8 mouse cellular contexts compared by ENCODE assay signal in genomic region chr7:118597201-118597600, GRCm38 (mm10). TPM values are rescaled to one million over a fixed set of nuclear protein-coding genes. Genes with fewer than 3 reads are reported as not detected.
A peak's percentile ranks its signal among the peaks of the same experiment; 100 is the strongest.
DNase-seq lines count a peak whose midpoint lies in the region; ATAC-seq lines count a peak whose summit lies in the region.

Gene Tmc5, plus strand, starts transcription at chr7:118597297.

- no peaks in the 10 kb centered on the region for H3K9me3 ChIP-seq in hindbrain, embryonic 16.5 days (ENCODE audit: control insufficient read depth, low read length)

- DNase-seq in adrenal gland, postnatal 14 days = peak; percentile 30
- DNase-seq in adrenal gland, adult 8-10 months = no peak
- peak; percentile 29 for DNase-seq in neural tube, embryonic 10.5 days (ENCODE audit: extremely low spot score, low spot score)
- no peak for DNase-seq in natural killer cell, adult 2 months (ENCODE audit: low spot score in 2 of 2)
- no peak for DNase-seq in left cerebral cortex, adult 18-20 months (ENCODE audit: low spot score in 2 of 2)
- no peak for DNase-seq in cerebellum, adult 11 months

- peak within 1 kb of the TSS; percentile 46 for H3K9ac ChIP-seq in hindbrain, embryonic 16.5 days (ENCODE audit: low read depth, low read length)

- peak within 1 kb of the TSS; percentile 58 for H3K4me2 ChIP-seq in hindbrain, embryonic 16.5 days (ENCODE audit: low read length)

- peaks cover 22% of the 10 kb centered on the region for H3K4me1 ChIP-seq in hindbrain, embryonic 16.5 days (ENCODE audit: control insufficient read depth, insufficient read depth, low read depth, low read length)

- peak within 1 kb of the TSS; percentile 32 for H3K4me3 ChIP-seq in hindbrain, embryonic 16.5 days (ENCODE audit: low read length)

- ATAC-seq in common myeloid progenitor, adult 5-6 weeks (replicated peaks; ENCODE audit: low read depth, poor library complexity, severe bottlenecking) = 0 out of 2 replicates have a peak, but pooled peaks have one; percentile 3
- no peak for ATAC-seq in hindbrain, embryonic 16.5 days

- no peak within 1 kb of the TSS for H3K27ac ChIP-seq in hindbrain, embryonic 16.5 days (ENCODE audit: low read depth, low read length)

- peaks cover 5% of the 10 kb centered on the region for H3K27me3 ChIP-seq in hindbrain, embryonic 16.5 days (replicated peaks; ENCODE audit: control insufficient read depth, insufficient read depth, low read length)

- 3% methylated on average over 23 of the region's 23 CpGs for WGBS in hindbrain, embryonic 16.5 days

- H3K36me3 ChIP-seq in hindbrain, embryonic 16.5 days (ENCODE audit: control insufficient read depth, insufficient read depth, low read length) = no peaks in the 10 kb centered on the region

RNA-seq across cellular contexts. Expression of gene Tmc5, which starts in this region (rescaled TPM):
- 0.41 and 0.56 TPM in 2 replicates for total RNA-seq in adrenal gland, postnatal 14 days (2021)
- total RNA-seq in adrenal gland, adult 8-10 months (2022) = under 1 TPM in 1 of 4 experiments, not detected in 3; 0.13 TPM
- total RNA-seq in common myeloid progenitor, adult 5-6 weeks (2017) = not detected in 2 replicates
- 0.21 and 0.24 TPM in 2 replicates for polyA plus RNA-seq in hindbrain, embryonic 16.5 days (2015; fragmentation: Nextera tagmentation; extraction: Ambion mirVana)
- under 1 TPM; 0.28 to 0.30 TPM for total RNA-seq in left cerebral cortex, adult 18-20 months (2021)

Comparison
In these comparisons a context has a peak if more than half of its experiments do, and no peak if none do; other contexts are left out.
1. Peak in DNase-seq in adrenal gland, postnatal 14 days; RNA of the gene not detected or under 1 TPM.
2. Peak in ATAC-seq in common myeloid progenitor, adult 5-6 weeks; RNA of the gene not detected or under 1 TPM.